Mouse (Mus musculus): ENCODE results near the gene Ublcp1.
A peak's percentile ranks its signal among the peaks of the same experiment; 100 is the strongest.

GRCm38 (mm10) chr11:44517561-44518280 is 47.4 kb upstream of the Ublcp1 start:
- TF ChIP-seq CTCF (conservative IDR thresholded peaks at IDR 0.05; ENCODE audit: low read length) = 0 out of 2 replicates have a peak, but pooled peaks have one; percentile 16
- TF ChIP-seq NANOG (IDR thresholded peaks at IDR 0.05; ENCODE audit: borderline replicate concordance, low read length) = no peak
- TF ChIP-seq POU5F1 (IDR thresholded peaks at IDR 0.05; ENCODE audit: borderline replicate concordance, low read length) = no peak

Data from E14TG2a.4 (cell line).